Mouse (Mus musculus) cerebellum, adult 2 months (tissue): ENCODE data around the gene Mta1.

ENCODE experiments used
- CTCF ChIP-seq: fragments of 200-500 bp; IDR thresholded peaks from 2 replicates; pipeline ENCODE4 v1.5.1; 2011; ENCODE audit warnings: low read depth, mild to moderate bottlenecking, control low read depth, low read length, moderate library complexity, borderline replicate concordance; ENCODE audit not compliant: insufficient read depth
- POLR2A ChIP-seq: fragments of 200-500 bp; IDR thresholded peaks from 2 replicates; pipeline ENCODE4 v1.6.1; 2011; ENCODE audit warnings: low read length, control low read depth, borderline replicate concordance; ENCODE audit not compliant: insufficient read depth

- TF ChIP-seq CTCF (no peak), POLR2A (no peak)
Observed at GRCm38 (mm10) chr12:113154747-113155075, 56.6 kb downstream of the Mta1 start.
